Mouse (Mus musculus) liver, embryonic 11.5 days (tissue): Measurements from ENCODE around the gene Prox2. TPM values are rescaled to one million over a fixed set of nuclear protein-coding genes. Genes with fewer than 3 reads are reported as not detected.

Experiments used
- ATAC-seq: fragments of 200-750 bp; cut with Nextera tagmentation; replicated peaks from 2 replicates; pipeline ENCODE4 v1.8.0; 2017; ENCODE audit warnings: moderate number of reproducible peaks, mild to moderate bottlenecking, moderate TSS enrichment, moderate library complexity; ENCODE audit not compliant: low FRiP score
- DNase-seq: peaks from one replicate; pipeline ENCODE4 v3.0.0-alpha.2; 2017; ENCODE audit warnings: low spot score
- H3K27ac ChIP-seq: fragments of 300-500 bp; sonication (generic); 2 replicates; pipeline ENCODE4 v1.5.1; 2014; ENCODE audit warnings: mild to moderate bottlenecking, low read depth, low read length, control low read depth
- H3K27me3 ChIP-seq: fragments of 300-500 bp; sonication (generic); replicated peaks from 2 replicates; pipeline ENCODE4 v1.6.1; 2014; ENCODE audit warnings: low read length, mixed read lengths; ENCODE audit not compliant: control insufficient read depth, insufficient read depth
- H3K36me3 ChIP-seq: fragments of 300-500 bp; sonication (generic); 2 replicates; pipeline ENCODE4 v1.6.1; 2014; ENCODE audit warnings: mild to moderate bottlenecking, low read length, moderate library complexity, mixed read lengths; ENCODE audit not compliant: control insufficient read depth, insufficient read depth
- H3K4me1 ChIP-seq: fragments of 300-500 bp; sonication (generic); replicated peaks from 2 replicates; pipeline ENCODE4 v1.6.1; 2014; ENCODE audit warnings: low read length, mixed read lengths; ENCODE audit not compliant: control insufficient read depth, insufficient read depth
- H3K4me2 ChIP-seq: fragments of 300-500 bp; sonication (generic); 2 replicates; pipeline ENCODE4 v1.6.1; 2014; ENCODE audit warnings: mild to moderate bottlenecking, control low read depth, moderate library complexity
- H3K4me3 ChIP-seq: fragments of 300-500 bp; sonication (generic); 2 replicates; pipeline ENCODE4 v1.5.1; 2014; ENCODE audit warnings: low read depth, low read length, control low read depth
- H3K9ac ChIP-seq: fragments of 300-500 bp; sonication (generic); 2 replicates; pipeline ENCODE4 v1.6.1; 2014; ENCODE audit warnings: low read depth, low read length, control low read depth
- H3K9me3 ChIP-seq: fragments of 300-500 bp; sonication (generic); 2 replicates; pipeline ENCODE4 v1.6.1; 2016; ENCODE audit warnings: low read length, inconsistent platforms, mixed read lengths; ENCODE audit not compliant: control insufficient read depth
- WGBS: fragments of 180-500 bp; shearing (Covaris S2); extraction: QIAGEN DNeasy Blood & Tissue Kit; methylation state at CpG from one replicate; pipeline ENCODE4 v1.1.7; 2014; 5-methylcytosine and 5-hydroxymethylcytosine counted together
- polyA plus RNA-seq: library from polyadenylated mRNA; unstranded; fragments of >200 nt; fragmentation: Nextera tagmentation; extraction: Ambion mirVana; gene quantifications from 2 replicates; pipeline ENCODE4 v1.2.1, GENCODE M21; 2014

Prox2 gene
- polyA plus RNA-seq, 1 experiment from 2014 or later: 4.3 TPM

DNA sequence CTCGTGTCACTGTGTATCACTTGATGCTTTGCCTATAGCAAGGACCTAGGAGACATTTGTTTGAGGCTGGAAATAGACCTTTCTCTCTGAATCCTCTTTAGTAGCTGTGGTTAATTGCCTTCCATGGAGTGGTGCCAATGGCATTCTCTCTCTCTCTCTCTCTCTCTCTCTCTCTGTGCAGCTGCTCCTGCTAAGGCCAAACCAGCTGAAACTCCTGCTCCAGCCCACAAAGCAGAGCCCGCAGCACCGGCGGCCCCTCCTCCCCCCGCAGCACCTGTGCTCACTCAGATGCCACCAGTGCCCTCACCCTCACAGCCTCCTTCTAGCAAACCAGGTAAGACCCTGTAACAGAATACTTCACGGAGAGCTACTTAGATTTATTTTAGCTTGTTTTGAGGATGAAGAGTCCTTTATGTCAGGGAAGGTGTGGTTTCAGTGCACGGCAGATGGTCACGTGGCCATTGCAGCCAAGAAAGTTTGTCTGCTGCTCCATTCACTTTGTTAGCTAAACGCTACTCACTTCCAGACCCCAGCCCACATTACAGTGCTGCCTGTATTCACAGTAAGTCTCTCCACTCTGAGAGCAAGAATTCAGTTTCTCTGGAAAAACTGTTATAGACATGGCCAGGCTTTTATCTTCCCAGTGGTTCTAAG lies 11.4 kb upstream of the Prox2 start:
- no peak for ATAC-seq
- Histone ChIP-seq H3K9me3 (no peaks in the 10 kb centered on the region), H3K4me2 (no peak overlapping the region), H3K9ac (no peak overlapping the region), H3K27ac (no peak overlapping the region), H3K4me1 (no peaks in the 10 kb centered on the region), H3K4me3 (no peak overlapping the region), H3K36me3 (peaks cover 45% of the 10 kb centered on the region), H3K27me3 (no peaks in the 10 kb centered on the region)
- DNase-seq: no peak
- WGBS: 89% methylated on average over 9 of the region's 9 CpGs

DNA sequence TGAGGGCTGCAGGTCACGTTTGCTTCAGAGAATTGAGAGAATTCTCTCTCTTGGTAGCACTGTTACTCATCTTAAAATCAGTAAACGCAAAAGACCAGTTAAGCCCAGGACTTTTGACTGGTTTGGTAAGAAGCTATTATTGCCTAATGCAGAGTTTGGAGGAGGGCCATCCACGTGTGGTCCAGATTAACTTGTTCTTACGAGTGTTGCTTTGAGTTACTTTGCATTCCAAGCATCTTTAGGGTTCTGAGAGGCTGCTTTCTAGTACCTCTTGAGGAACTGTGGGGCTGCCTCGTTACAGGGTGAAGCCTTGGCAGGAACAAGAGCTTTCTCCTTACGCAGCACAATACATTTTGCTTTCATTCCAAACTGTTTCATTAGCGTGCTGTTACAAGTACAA lies 5.1 kb upstream of the Prox2 start:
- H3K9ac ChIP-seq: no peak overlapping the region
- H3K36me3 ChIP-seq: peaks cover 19% of the 10 kb centered on the region
- WGBS: 86% methylated on average over 7 of the region's 7 CpGs
- peaks cover 22% of the 10 kb centered on the region for H3K4me1 ChIP-seq
- DNase-seq (no peak), ATAC-seq (no peak)
- H3K27me3 ChIP-seq: no peaks in the 10 kb centered on the region
- no peak overlapping the region for H3K4me3 ChIP-seq
- H3K27ac ChIP-seq: no peak overlapping the region
- no peaks in the 10 kb centered on the region for H3K9me3 ChIP-seq
- H3K4me2 ChIP-seq: no peak overlapping the region

DNA sequence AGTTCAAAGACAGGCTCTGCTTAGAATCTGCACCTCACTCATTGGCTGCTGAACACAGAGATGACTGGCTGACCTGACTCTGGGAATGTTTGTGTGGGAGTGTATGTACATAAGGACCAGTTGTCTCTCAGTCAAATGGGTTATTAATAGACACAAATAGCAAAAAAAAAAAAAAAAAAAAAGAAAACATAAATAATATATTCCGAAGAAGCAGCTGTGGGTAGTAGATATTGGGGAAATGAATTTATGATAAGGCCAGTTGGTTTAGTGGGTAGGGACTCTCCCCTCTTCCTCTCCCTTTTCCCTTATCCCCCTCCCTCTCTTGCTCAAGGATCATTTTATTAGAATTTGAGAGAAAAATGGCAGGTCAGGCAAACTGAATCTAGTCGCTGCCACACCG lies 3.4 kb upstream of the Prox2 start:
- Histone ChIP-seq H3K36me3 (peaks cover 15% of the 10 kb centered on the region), H3K9me3 (no peaks in the 10 kb centered on the region), H3K4me3 (no peak overlapping the region), H3K9ac (no peak overlapping the region), H3K27me3 (no peaks in the 10 kb centered on the region), H3K27ac (no peak overlapping the region), H3K4me1 (peaks cover 32% of the 10 kb centered on the region), H3K4me2 (peak overlapping the region; percentile 72)
- no peak for ATAC-seq
- DNase-seq: no peak
- 89% methylated on average over 3 of the region's 3 CpGs for WGBS

DNA sequence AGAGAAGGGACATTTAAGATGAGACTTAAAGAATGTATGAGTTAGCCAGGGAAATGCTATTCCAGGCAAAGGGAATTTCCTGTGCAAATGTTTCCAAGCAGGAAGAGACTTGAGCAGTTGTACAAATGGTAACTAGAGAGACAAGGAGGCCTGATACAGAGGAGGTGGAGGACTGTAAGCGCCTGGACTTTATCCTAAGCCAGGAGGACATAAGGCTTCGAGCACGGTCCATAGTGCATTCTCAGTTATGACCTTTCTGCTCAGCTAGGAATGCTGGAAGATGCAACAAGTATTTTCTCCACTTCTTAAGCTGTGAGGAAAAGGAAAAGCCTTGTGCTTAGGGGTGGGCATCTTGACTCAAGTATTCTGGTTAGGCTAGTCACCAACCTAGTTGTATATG lies 2.8 kb upstream of the Prox2 start:
- Histone ChIP-seq H3K9me3 (no peaks in the 10 kb centered on the region), H3K27me3 (no peaks in the 10 kb centered on the region), H3K4me2 (peak overlapping the region; percentile 72), H3K4me3 (peak overlapping the region; percentile 78), H3K9ac (peak overlapping the region; percentile 5; the same call in 1 of the 2 replicates), H3K4me1 (peaks cover 32% of the 10 kb centered on the region), H3K27ac (peak overlapping the region; percentile 14; the same call in 1 of the 2 replicates), H3K36me3 (peaks cover 9% of the 10 kb centered on the region; the same call in 1 of the 2 replicates)
- DNase-seq (no peak), ATAC-seq (no peak)
- WGBS: 89% methylated on average over 3 of the region's 3 CpGs

DNA sequence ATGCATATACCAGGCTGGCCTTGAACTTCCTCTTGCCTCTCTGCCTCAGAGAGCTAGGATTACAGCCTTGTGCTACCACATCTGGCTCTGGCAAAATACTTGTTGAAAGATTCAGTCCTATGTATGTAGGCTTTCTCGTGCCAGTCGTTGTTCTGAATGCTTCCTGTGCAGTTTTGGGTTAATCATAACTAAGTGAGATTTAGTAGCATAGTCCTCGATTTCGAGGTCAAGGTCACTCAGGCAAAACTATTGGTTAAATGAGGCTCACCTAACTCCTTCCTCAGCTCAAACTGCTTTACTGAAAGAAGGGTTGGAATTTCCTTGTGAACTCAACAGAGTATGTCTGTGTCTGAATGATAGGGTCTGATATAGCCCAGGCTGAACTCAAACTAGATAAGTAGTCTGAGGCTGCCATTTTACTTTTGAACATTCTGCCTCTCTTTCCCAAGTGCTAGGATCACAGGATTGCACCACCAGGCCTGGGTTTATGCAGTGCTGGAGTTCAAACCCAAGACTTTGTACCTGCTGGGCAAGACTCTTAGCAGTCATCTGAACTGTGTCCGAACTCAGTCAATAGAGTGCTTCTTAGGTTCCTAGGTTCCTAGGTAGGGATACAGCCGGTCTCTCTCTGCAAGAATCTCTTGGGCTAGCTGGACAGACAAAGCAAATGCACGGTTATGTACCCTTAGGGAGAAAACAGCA lies 2.1 kb upstream of the Prox2 start:
- DNase-seq: no peak
- H3K9me3 ChIP-seq: no peaks in the 10 kb centered on the region
- peak overlapping the region; percentile 78 for H3K4me3 ChIP-seq
- WGBS: 75% methylated on average over 7 of the region's 7 CpGs
- peak overlapping the region; percentile 72 for H3K4me2 ChIP-seq
- peaks cover 9% of the 10 kb centered on the region; the same call in 1 of the 2 replicates for H3K36me3 ChIP-seq
- peak overlapping the region; percentile 49 for H3K9ac ChIP-seq
- H3K27me3 ChIP-seq: no peaks in the 10 kb centered on the region
- peaks cover 32% of the 10 kb centered on the region for H3K4me1 ChIP-seq
- H3K27ac ChIP-seq: peak overlapping the region; percentile 14
- ATAC-seq: peak; percentile 63; the same call in 1 of the 2 replicates

DNA sequence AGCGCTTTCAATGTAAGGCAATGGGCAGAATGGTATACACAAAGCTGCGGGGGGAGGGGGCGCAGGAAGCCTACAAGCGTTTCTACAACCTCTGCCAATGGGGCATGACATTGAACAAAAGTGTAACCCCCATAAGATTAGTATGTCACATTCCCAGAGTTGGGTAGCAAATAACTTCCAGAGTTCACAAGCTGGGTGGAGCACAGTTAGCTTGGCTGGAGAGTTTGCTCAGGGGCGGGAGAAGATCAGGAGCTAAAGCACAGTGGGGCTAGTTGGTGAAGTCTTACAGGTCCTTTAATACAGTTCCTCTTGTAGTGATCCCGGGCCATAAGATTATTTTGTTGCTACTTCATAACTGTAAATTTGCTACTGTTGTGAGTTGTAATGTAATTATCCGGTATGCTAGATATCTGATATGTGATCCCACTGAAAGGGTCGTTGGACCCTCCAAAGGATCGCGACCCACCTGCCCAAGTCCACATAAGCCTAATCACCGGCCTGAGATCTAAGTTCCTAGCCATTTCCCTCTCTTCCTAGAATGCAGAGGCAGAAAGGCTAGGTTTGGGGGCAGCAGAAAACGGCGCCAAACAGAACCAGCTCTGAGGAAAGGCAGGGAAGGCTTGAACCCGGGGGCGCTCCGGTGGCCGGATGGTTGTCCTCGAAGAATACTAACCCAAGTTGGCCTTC lies 405 bp downstream of the Prox2 start:
- no peak; the same call in none of the 2 replicates for ATAC-seq

DNA sequence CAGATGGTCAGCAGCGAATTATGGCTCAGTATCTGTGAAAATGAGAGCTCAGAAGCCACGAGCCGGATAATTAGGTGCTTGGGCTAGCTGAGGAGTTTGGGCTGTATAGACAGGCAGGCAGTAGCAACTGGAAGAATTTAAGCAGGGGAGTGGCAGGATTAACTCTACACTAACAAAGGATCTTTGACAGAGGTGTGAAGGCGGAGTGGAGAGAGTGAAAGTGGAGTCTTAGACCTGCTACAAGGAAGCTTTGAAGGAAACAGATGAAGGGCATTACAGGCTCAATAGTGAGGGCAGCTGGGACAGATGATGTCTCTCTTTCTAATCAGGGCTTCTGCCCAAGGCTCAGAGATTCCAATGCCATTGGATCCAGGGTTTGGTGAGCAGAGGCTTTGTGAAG lies 1.1 kb downstream of the Prox2 start:
- Histone ChIP-seq H3K27me3 (no peaks in the 10 kb centered on the region), H3K4me1 (peaks cover 38% of the 10 kb centered on the region), H3K4me2 (peak overlapping the region; percentile 72), H3K9me3 (no peaks in the 10 kb centered on the region), H3K9ac (0 out of 2 replicates have a peak overlapping the region, but pooled peaks have one; percentile 35), H3K4me3 (no peak overlapping the region), H3K36me3 (0 out of 2 replicates have a peak, but pooled peaks cover 2% of the 10 kb centered on the region), H3K27ac (0 out of 2 replicates have a peak overlapping the region, but pooled peaks have one; percentile 85)
- ATAC-seq: no peak
- no peak for DNase-seq
- 72% methylated on average over 4 of the region's 4 CpGs for WGBS

More for the DNA sequence above, 405 bp downstream of the Prox2 start:
- Histone ChIP-seq H3K9ac (peak overlapping the region; percentile 82), H3K4me3 (peak overlapping the region; percentile 78), H3K36me3 (0 out of 2 replicates have a peak, but pooled peaks cover 2% of the 10 kb centered on the region), H3K9me3 (no peaks in the 10 kb centered on the region), H3K4me1 (peaks cover 38% of the 10 kb centered on the region), H3K27ac (peak overlapping the region; percentile 85), H3K4me2 (peak overlapping the region; percentile 72), H3K27me3 (no peaks in the 10 kb centered on the region)
- no peak for DNase-seq
- 13% methylated on average over 18 of the region's 18 CpGs for WGBS

DNA sequence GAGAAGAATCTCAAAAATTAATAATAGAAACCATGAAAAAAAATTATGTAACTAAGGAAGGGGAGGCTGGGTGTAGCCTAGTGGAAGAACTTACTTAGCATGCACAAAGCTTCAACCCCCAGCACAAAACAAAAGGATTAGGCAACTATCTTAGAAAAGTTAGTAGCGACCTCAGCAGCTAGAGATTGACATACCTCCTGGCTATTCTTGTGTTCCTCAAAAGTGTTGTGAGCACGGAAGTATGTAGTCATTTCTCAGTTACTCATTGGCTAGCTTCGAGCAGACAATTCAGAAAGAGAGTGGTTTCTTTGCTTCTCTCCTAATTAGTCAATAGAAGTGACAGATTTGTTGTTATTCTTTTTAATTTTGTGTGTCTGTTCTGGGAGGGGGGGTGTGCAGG lies 1.9 kb downstream of the Prox2 start:
- DNase-seq (no peak), ATAC-seq (no peak)
- no peak overlapping the region for H3K9ac ChIP-seq
- WGBS: 50% methylated on average over 3 of the region's 3 CpGs
- H3K9me3 ChIP-seq: no peaks in the 10 kb centered on the region
- H3K27me3 ChIP-seq: no peaks in the 10 kb centered on the region
- 0 out of 2 replicates have a peak, but pooled peaks cover 2% of the 10 kb centered on the region for H3K36me3 ChIP-seq
- H3K4me3 ChIP-seq: no peak overlapping the region
- H3K4me2 ChIP-seq: no peak overlapping the region
- peaks cover 35% of the 10 kb centered on the region for H3K4me1 ChIP-seq
- no peak overlapping the region for H3K27ac ChIP-seq
